ENCODE assay signal across 8 mouse cellular contexts in the genomic region with DNA sequence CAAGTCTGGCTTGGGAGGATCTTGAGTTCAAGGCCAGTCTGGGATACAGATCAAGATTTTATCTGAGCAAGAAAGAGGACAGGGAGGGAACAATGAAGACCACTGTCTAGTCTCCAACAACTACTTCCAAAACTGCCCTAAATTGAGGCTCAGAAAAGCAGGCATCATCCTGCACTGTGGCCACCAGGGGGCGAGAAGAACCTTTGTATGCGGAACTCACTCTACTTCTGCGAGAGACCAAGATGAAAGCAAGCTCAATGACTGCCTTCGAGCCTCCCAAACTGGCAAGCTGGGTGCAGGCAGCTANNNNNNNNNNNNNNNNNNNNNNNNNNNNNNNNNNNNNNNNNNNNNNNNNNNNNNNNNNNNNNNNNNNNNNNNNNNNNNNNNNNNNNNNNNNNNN. TPM values are rescaled to one million over a fixed set of nuclear protein-coding genes. Genes with fewer than 3 reads are reported as not detected.
DNase-seq lines count a peak whose midpoint lies in the region; ATAC-seq lines count a peak whose summit lies in the region.

No protein-coding gene starts in this region.

- ATAC-seq in lung, embryonic 16.5 days (ENCODE audit: low read depth): peak; percentile 74; the same call in 1 of the 2 replicates

- H3K36me3 ChIP-seq in lung, embryonic 16.5 days (ENCODE audit: control insufficient read depth, insufficient read depth, low read length): peaks cover 67% of the 10 kb centered on the region

- H3K4me3 ChIP-seq in lung, embryonic 16.5 days (ENCODE audit: low read length): no peak overlapping the region

- no peak overlapping the region for H3K4me2 ChIP-seq in lung, embryonic 16.5 days (ENCODE audit: low read depth, low read length)

- DNase-seq in CD4-positive helper T cell, adult 2 months (ENCODE audit: low read depth, low spot score): peak; percentile 83
- peak; percentile 82 for DNase-seq in T-cell, adult 2 months (ENCODE audit: low spot score)
- peak; percentile 92 for DNase-seq in embryo, embryonic 10 days (ENCODE audit: low spot score)
- peak; percentile 61 to 71 for DNase-seq in gastrocnemius, postnatal 4 days (ENCODE audit: low spot score in 2 of 2)
- DNase-seq in kidney, postnatal 25 days: peak; percentile 79 to 89
- DNase-seq in retina, postnatal 7 days (ENCODE audit: low read depth, low spot score): peak; percentile 60
- DNase-seq in urinary bladder, postnatal 14 days (ENCODE audit: low spot score): peak; percentile 80

- WGBS in lung, embryonic 16.5 days: 4% methylated on average over 4 of the region's 4 CpGs

- H3K9ac ChIP-seq in lung, embryonic 16.5 days (ENCODE audit: low read length): no peak overlapping the region

- H3K4me1 ChIP-seq in lung, embryonic 16.5 days (replicated peaks; ENCODE audit: control insufficient read depth, insufficient read depth, low read length): no peaks in the 10 kb centered on the region

- no peaks in the 10 kb centered on the region for H3K27me3 ChIP-seq in lung, embryonic 16.5 days (ENCODE audit: control insufficient read depth, insufficient read depth, low read depth, low read length)

- H3K27ac ChIP-seq in lung, embryonic 16.5 days (ENCODE audit: low read length): no peak overlapping the region

- H3K9me3 ChIP-seq in lung, embryonic 16.5 days (ENCODE audit: control insufficient read depth, low read length): no peaks in the 10 kb centered on the region

RNA-seq across cellular contexts. Expression of a gene that starts 9.9 kb away (rescaled TPM):
- 10 to 100 TPM; 64.6 to 67.7 TPM for total RNA-seq in gastrocnemius, postnatal 4 days (2021)
- 14.8 and 16.5 TPM in 2 replicates for polyA plus RNA-seq in lung, embryonic 16.5 days (2015; fragmentation: Nextera tagmentation; extraction: Ambion mirVana)

RNA-seq across cellular contexts. Expression of a gene that starts 40.4 kb away (rescaled TPM):
- 1 to 10 TPM; 3.8 to 4.2 TPM for total RNA-seq in gastrocnemius, postnatal 4 days (2021)
- polyA plus RNA-seq in lung, embryonic 16.5 days (2015; fragmentation: Nextera tagmentation; extraction: Ambion mirVana): 5.2 and 5.6 TPM in 2 replicates

RNA-seq across cellular contexts. Expression of a gene that starts 45.2 kb away (rescaled TPM):
- 10 to 100 TPM; 57.0 to 57.6 TPM for total RNA-seq in gastrocnemius, postnatal 4 days (2021)
- 152 and 155 TPM in 2 replicates for polyA plus RNA-seq in lung, embryonic 16.5 days (2015; fragmentation: Nextera tagmentation; extraction: Ambion mirVana)
